Mouse (Mus musculus): ENCODE measurements around the gene Gse1. TPM values are rescaled to one million over a fixed set of nuclear protein-coding genes. Genes with fewer than 3 reads are reported as not detected.

Gene Gse1
- polyA plus RNA-seq, 1 experiment from 2014 or later = 10.0 TPM

DNA sequence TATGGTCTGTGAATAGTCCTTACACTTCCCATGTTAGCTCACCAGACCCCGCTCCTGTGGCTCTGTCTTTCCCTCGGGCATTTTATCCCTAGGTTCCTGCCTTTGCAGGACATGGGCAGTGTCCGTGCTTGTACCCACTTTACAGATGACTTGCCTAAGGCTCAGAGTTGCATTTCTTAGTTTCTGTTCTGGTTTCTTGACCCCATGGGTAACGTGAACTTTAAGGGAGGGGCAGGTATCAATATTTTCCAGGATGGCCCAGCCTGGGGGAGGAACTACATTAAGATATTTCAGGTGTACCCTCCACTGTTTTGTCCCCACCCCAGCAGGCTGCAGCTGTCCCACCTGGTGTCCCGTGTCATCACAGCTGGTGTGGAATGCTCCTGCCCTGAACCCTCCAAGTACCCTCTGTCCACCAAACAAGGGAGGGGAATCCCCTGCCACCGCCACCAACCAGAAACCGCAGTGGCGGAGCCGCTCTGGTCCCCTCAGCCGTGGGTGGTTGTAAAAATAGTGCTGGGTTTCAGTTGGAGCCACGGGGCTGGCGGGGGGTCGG, 36.2 kb downstream of the Gse1 start:
- no peak; the same call in 1 of the 2 replicates for ATAC-seq (replicated peaks; ENCODE audit: low FRiP score)

DNA sequence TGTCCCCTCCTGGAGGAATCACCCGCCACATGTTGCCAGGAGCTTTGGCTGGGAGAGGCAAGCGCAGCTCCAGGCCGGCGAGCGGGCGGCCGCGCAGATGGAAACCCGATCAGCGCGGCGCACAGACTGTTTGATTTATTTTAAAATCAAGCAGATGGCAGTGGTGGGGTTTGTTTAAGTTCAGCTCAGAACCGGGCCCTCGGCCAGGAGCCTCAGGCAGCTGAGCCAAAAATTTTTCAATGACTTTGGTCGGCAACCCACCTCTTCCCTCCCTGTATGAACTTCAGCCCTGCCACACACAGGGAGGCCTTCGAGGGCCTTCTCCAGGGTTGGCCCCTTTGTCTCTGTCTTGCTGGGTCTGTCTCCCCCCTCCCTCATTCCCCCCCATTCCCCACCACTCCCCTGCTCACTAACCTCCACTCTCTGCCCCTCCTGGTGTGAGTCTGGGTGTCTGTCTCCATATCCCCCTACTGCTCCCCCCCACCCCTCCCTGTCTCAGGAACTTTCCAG, 36.7 kb downstream of the Gse1 start:
- no peak overlapping the region for H3K9ac ChIP-seq
- 1% methylated on average over 16 of the region's 16 CpGs for WGBS
- H3K4me1 ChIP-seq = peaks cover 99% of the 10 kb centered on the region
- peak overlapping the region; percentile 53 for H3K4me2 ChIP-seq
- peaks cover 11% of the 10 kb centered on the region; the same call in 1 of the 2 replicates for H3K27me3 ChIP-seq
- H3K4me3 ChIP-seq (replicated peaks) = peak overlapping the region; percentile 14; the same call in 1 of the 2 replicates
- H3K27ac ChIP-seq = peak overlapping the region; percentile 89
- peak; percentile 52 for ATAC-seq (replicated peaks; ENCODE audit: low FRiP score)
- H3K36me3 ChIP-seq = no peaks in the 10 kb centered on the region
- H3K9me3 ChIP-seq (replicated peaks) = no peaks in the 10 kb centered on the region

More for the DNA sequence above, 36.2 kb downstream of the Gse1 start:
- Histone ChIP-seq H3K27ac (peak overlapping the region; percentile 89), H3K27me3 (peaks cover 11% of the 10 kb centered on the region; the same call in 1 of the 2 replicates), H3K9ac (no peak overlapping the region), H3K36me3 (no peaks in the 10 kb centered on the region), H3K4me1 (peaks cover 99% of the 10 kb centered on the region), H3K4me2 (peak overlapping the region; percentile 53), H3K4me3 (replicated peaks) (peak overlapping the region; percentile 14; the same call in 1 of the 2 replicates), H3K9me3 (replicated peaks) (no peaks in the 10 kb centered on the region)
- 20% methylated on average over 13 of the region's 13 CpGs for WGBS

DNA sequence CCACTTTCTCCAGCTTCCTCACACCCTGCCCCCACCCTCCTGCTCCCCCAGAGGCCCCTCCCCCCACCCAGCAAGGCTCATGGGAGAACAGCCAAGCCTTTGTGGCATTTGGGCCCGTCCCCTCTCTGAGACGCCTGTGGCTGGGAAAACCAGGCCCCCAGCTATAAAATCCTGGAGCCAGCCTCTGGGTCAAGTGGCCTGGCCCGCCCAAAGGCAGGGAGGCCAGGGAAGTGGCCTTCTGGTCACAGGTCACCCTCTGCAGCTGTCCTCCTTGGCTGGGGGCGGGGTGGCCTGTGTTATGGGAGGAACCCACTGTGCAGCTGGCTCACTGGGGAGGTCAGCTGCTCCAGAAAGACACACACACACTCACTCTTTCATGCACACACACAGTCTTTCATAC, 37.2 kb downstream of the Gse1 start:
- ATAC-seq (replicated peaks; ENCODE audit: low FRiP score) = peak; percentile 73
- H3K4me1 ChIP-seq = peaks cover 99% of the 10 kb centered on the region
- peak overlapping the region; percentile 89 for H3K27ac ChIP-seq
- H3K4me2 ChIP-seq = peak overlapping the region; percentile 53
- no peak overlapping the region for H3K9ac ChIP-seq
- H3K9me3 ChIP-seq (replicated peaks) = no peaks in the 10 kb centered on the region
- H3K27me3 ChIP-seq = peaks cover 11% of the 10 kb centered on the region; the same call in 1 of the 2 replicates
- H3K4me3 ChIP-seq (replicated peaks) = no peak overlapping the region
- WGBS = 20% methylated on average over 4 of the region's 4 CpGs
- no peaks in the 10 kb centered on the region for H3K36me3 ChIP-seq

DNA sequence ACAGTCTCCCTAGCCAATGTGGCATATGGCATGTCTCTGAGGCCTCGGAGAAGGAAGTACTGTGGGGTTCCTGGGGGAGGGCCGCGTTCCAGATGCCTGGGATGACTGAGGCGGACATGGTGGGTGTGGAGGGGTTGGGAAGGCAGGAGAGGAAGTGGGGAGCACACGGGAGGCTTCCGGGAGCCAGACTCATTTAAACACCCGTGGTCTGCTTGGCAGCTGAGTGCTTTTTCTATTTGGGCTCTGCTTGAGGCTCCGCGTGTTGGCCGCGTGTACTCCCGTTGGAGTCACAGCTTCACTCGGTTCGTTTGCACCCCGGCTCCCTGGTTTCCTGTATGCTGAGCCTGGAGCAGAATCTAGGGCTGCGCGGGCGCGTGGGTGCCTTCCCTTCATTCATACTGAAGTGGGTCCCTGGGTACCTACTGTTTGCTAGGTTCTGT, 40.3 kb downstream of the Gse1 start:
- peak overlapping the region; percentile 55 for H3K27ac ChIP-seq
- ATAC-seq (replicated peaks; ENCODE audit: low FRiP score) = no peak
- WGBS = 46% methylated on average over 19 of the region's 19 CpGs
- no peaks in the 10 kb centered on the region for H3K9me3 ChIP-seq (replicated peaks)
- no peaks in the 10 kb centered on the region for H3K36me3 ChIP-seq
- no peak overlapping the region for H3K4me2 ChIP-seq
- H3K9ac ChIP-seq = no peak overlapping the region
- peaks cover 6% of the 10 kb centered on the region; the same call in 1 of the 2 replicates for H3K27me3 ChIP-seq
- no peak overlapping the region for H3K4me3 ChIP-seq (replicated peaks)
- H3K4me1 ChIP-seq = peaks cover 85% of the 10 kb centered on the region

DNA sequence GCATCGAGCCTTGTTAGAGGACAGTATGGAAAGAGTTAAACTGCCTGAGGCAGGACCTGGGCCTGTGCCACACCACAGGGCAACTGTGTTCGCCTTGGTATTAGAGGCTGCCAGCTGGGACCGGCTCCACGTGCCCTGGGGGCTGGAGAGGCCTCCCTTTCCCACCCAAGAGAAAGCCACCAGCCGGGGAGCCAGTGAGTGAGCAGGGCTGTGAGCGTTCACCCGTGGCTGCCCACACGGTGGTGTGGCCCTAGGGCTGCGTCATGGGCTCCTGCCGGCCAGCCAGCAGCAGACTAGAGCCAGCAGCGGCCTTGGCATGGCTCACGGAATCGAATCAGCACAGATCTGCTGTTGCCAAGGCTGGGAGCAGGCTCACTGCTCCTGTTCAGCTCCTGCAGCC, 42.2 kb downstream of the Gse1 start:
- Histone ChIP-seq H3K4me3 (replicated peaks) (no peak overlapping the region), H3K27ac (no peak overlapping the region), H3K9me3 (replicated peaks) (no peaks in the 10 kb centered on the region), H3K9ac (no peak overlapping the region), H3K36me3 (no peaks in the 10 kb centered on the region), H3K4me2 (no peak overlapping the region), H3K4me1 (peaks cover 85% of the 10 kb centered on the region), H3K27me3 (no peaks in the 10 kb centered on the region)
- ATAC-seq (replicated peaks; ENCODE audit: low FRiP score) = no peak
- 55% methylated on average over 13 of the region's 13 CpGs for WGBS

DNA sequence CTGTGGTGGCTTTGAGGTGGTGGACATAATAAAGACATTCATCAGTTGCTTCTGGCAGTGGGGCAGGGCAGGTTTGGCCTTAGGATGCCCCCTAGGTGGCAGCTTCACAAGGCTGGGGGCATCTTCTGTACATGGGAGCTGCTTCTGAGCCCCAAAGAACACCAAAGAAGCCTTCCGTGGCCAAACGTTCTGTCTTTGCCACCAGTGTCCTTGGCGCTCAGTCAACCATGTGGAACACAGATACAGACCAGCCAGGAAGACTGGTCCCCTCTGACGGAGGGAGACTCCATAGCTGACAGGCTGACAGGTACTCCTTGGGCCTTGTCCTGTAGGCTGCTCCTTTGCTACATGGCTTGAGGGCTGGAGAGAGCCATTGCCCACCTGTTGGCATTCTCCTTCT, 45.2 kb downstream of the Gse1 start:
- no peaks in the 10 kb centered on the region for H3K36me3 ChIP-seq
- no peaks in the 10 kb centered on the region for H3K9me3 ChIP-seq (replicated peaks)
- no peak overlapping the region for H3K4me3 ChIP-seq (replicated peaks)
- no peak overlapping the region for H3K9ac ChIP-seq
- peaks cover 86% of the 10 kb centered on the region for H3K4me1 ChIP-seq
- no peak overlapping the region for H3K27ac ChIP-seq
- H3K4me2 ChIP-seq = no peak overlapping the region
- WGBS = 67% methylated on average over 4 of the region's 4 CpGs
- no peak for ATAC-seq (replicated peaks; ENCODE audit: low FRiP score)
- H3K27me3 ChIP-seq = no peaks in the 10 kb centered on the region

DNA sequence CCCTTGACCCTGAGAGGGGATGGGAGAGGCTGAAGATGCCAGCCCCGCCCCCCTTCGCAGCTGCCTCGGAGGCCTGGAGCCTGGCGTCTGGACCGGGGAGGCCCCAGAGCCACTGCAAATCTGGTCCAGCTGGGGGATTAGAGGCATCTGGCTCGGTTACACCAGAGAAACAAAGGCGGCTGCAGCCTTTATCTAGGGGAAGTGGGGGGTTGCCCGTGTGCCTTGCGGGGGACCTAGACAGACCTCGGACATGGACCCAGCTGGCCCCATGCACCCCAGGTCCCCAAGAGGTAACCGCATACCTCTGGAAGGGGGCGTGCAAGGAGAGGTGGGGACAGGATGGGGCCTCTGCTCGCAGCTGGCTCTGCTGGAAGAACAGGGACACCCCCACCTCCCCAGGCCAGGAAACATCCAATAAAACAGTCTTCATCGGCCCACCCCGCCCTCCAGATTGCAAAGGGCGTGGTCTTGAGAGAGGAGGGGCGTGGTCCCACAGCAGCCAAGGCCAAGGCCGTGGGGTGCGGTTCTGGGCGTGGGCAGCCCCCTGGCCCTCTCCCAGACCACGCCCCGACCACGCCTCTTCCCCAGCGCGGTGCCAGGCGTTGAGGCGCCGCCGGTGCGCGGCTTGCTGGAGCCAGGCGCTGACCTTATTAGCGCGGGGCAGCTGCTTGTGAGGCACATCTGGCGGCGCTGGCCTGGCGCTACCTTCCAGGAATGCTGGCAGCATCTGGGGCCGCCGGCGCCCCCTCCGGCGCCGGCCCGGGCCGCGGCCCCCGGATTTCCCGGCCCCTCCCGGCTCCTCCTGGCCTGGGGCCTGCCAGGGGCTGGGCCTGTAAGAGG, 48.0 kb downstream of the Gse1 start:
- ATAC-seq (replicated peaks; ENCODE audit: low FRiP score) = peak; percentile 86
- Histone ChIP-seq H3K9me3 (replicated peaks) (no peaks in the 10 kb centered on the region), H3K9ac (peak overlapping the region; percentile 21), H3K36me3 (no peaks in the 10 kb centered on the region), H3K4me3 (replicated peaks) (peak overlapping the region; percentile 44), H3K4me1 (peaks cover 82% of the 10 kb centered on the region), H3K27me3 (peaks cover 7% of the 10 kb centered on the region; the same call in 1 of the 2 replicates), H3K4me2 (peak overlapping the region; percentile 80), H3K27ac (peak overlapping the region; percentile 96)
- WGBS = under 1% methylated on average over 49 of the region's 49 CpGs

DNA sequence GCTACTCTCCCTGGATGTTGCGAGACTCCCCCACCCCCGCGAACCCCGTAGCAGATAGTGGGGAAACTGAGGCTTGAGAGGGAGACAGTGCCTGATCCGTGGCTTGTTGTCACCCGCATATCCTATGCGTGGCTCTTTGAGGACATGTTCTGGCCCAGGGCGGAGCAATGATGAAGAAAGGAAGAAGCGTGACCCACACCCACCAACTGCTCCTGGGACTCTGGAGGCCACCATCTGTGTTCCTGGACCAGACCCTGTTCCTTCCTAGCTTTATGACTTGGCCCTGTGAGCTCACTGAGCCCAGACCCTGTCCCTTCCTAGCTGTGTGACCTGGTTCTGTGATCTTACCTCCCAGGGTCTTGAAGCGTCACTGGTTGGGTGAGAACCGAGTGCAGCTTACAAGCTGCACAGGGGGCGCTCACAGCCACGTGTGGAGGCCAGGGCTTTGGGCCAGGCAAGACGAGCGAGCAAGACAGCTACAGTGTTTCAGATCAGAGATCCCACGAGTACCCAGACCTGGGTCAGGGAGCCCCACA, 48.7 kb downstream of the Gse1 start:
- Histone ChIP-seq H3K9ac (peak overlapping the region; percentile 11; the same call in 1 of the 2 replicates), H3K27ac (peak overlapping the region; percentile 96), H3K9me3 (replicated peaks) (no peaks in the 10 kb centered on the region), H3K4me3 (replicated peaks) (peak overlapping the region; percentile 44), H3K27me3 (peaks cover 7% of the 10 kb centered on the region; the same call in 1 of the 2 replicates), H3K4me2 (peak overlapping the region; percentile 80), H3K4me1 (peaks cover 83% of the 10 kb centered on the region), H3K36me3 (no peaks in the 10 kb centered on the region)
- WGBS = 6% methylated on average over 16 of the region's 16 CpGs
- peak; percentile 12 for ATAC-seq (replicated peaks; ENCODE audit: low FRiP score)

DNA sequence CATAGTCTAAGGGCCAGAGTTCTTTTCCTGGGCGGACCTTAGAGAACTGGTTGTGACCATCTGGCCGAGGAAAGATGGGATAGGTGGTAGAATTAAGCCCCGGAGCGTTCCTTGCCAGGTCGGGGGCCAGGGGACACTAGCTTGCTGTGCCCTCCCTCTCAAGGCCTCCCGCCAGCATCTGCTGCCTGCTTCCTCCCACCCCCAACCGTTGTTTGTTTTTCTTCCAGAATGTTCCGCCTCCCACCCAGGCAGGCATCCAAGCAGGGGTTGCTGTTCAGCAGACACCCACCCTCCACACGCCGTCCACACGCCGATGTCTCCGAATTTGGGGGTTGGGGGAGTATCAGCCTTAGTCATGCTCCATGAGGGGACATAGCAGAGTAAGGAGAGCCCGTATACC, 49.8 kb downstream of the Gse1 start:
- Histone ChIP-seq H3K36me3 (no peaks in the 10 kb centered on the region), H3K27ac (peak overlapping the region; percentile 96), H3K9me3 (replicated peaks) (no peaks in the 10 kb centered on the region), H3K4me3 (replicated peaks) (no peak overlapping the region), H3K4me1 (peaks cover 92% of the 10 kb centered on the region), H3K27me3 (peaks cover 7% of the 10 kb centered on the region; the same call in 1 of the 2 replicates), H3K9ac (no peak overlapping the region), H3K4me2 (peak overlapping the region; percentile 10; the same call in 1 of the 2 replicates)
- WGBS = 33% methylated on average over 14 of the region's 14 CpGs
- ATAC-seq (replicated peaks; ENCODE audit: low FRiP score) = no peak

DNA sequence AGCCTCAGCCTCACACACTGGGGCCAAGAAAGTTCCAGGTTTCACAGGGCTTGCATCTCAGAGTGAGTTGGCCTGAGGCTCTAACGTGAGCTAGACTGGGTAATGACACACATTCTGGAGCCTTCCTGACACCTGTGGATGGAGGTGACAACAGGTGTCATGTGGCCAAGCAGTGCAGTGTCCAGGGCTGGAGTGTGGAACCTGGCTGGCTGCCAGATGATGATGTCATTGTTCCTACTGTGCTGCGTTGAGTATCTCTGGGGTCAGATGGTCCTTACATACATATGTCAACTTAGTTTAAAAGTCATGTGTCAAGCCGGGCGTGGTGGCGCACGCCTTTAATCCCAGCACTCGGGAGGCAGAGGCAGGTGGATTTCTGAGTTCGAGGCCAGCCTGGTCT, 51.2 kb downstream of the Gse1 start:
- ATAC-seq (replicated peaks; ENCODE audit: low FRiP score) = no peak
- Histone ChIP-seq H3K27ac (peak overlapping the region; percentile 96; the same call in 1 of the 2 replicates), H3K9me3 (replicated peaks) (no peaks in the 10 kb centered on the region), H3K27me3 (peaks cover 7% of the 10 kb centered on the region; the same call in 1 of the 2 replicates), H3K36me3 (no peaks in the 10 kb centered on the region), H3K4me2 (no peak overlapping the region), H3K4me1 (peaks cover 88% of the 10 kb centered on the region), H3K9ac (no peak overlapping the region), H3K4me3 (replicated peaks) (no peak overlapping the region)
- 84% methylated on average over 8 of the region's 8 CpGs for WGBS

DNA sequence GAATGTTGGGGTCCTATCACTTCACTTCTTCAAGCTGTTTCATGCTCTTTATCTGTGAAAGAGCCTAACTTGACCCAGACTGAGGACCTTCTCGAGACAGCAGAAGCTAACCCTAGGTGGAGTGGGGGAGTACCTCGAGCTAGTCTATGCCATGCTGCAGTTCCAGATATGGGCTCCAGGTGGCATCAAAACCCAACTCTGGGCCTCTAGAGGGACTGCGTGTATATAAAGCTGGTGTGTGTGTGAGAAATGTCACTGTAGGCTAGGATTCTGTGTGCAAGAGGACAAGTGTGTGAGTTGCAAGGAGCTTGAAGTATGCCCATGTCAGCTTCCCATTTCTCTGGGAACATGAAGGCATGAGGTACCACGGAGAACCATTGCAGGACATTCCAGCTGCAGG, 53.2 kb downstream of the Gse1 start:
- WGBS = 14% methylated on average over 4 of the region's 4 CpGs
- ATAC-seq (replicated peaks; ENCODE audit: low FRiP score) = no peak
- H3K27ac ChIP-seq = no peak overlapping the region
- peaks cover 88% of the 10 kb centered on the region for H3K4me1 ChIP-seq
- H3K27me3 ChIP-seq = peaks cover 7% of the 10 kb centered on the region; the same call in 1 of the 2 replicates
- H3K4me2 ChIP-seq = no peak overlapping the region
- H3K4me3 ChIP-seq (replicated peaks) = no peak overlapping the region
- H3K9me3 ChIP-seq (replicated peaks) = no peaks in the 10 kb centered on the region
- no peak overlapping the region for H3K9ac ChIP-seq
- no peaks in the 10 kb centered on the region for H3K36me3 ChIP-seq
